Mouse (Mus musculus): ENCODE results near the gene Ercc5.

Ercc5 gene

DNA sequence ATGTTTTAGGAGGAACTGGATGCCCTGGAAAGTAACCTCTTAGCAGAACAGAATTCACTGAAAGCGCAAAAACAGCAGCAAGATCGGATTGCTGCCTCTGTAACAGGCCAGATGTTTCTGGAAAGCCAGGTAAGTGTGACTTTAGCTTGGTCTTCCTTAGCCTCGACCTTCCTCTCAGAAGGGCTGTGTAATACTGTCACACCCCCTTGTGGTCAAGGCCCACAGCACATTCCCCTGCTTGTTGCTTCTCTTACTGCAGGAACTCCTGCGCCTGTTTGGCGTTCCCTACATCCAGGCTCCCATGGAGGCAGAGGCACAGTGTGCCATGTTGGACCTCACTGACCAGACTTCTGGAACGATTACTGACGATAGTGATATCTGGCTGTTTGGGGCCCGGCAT is 26.4 kb downstream of the Ercc5 start:
- no peak for DNase-seq (ENCODE audit: low spot score)

DNA sequence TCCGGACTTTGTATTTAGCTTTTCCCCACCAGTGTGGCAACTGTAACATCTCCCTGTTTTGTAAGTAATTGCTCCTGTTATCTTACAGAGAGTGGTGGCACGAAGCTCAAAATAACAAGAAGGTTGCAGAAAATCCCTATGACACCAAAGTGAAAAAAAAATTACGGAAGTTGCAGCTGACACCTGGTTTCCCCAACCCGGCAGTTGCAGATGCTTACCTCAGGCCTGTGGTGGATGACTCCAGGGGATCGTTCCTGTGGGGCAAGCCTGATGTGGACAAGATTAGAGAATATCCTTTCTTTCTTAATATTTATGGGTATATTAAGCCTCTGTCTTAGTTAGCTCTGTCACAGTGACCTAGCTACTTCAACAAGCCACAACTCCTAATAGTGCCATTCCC is 30.5 kb downstream of the Ercc5 start:
- no peak for DNase-seq (ENCODE audit: low spot score)

- DNase-seq (ENCODE audit: low spot score) = no peak
Measured at GRCm38 (mm10) chr1:44186396-44186795, 38.9 kb downstream of the Ercc5 start.

DNA sequence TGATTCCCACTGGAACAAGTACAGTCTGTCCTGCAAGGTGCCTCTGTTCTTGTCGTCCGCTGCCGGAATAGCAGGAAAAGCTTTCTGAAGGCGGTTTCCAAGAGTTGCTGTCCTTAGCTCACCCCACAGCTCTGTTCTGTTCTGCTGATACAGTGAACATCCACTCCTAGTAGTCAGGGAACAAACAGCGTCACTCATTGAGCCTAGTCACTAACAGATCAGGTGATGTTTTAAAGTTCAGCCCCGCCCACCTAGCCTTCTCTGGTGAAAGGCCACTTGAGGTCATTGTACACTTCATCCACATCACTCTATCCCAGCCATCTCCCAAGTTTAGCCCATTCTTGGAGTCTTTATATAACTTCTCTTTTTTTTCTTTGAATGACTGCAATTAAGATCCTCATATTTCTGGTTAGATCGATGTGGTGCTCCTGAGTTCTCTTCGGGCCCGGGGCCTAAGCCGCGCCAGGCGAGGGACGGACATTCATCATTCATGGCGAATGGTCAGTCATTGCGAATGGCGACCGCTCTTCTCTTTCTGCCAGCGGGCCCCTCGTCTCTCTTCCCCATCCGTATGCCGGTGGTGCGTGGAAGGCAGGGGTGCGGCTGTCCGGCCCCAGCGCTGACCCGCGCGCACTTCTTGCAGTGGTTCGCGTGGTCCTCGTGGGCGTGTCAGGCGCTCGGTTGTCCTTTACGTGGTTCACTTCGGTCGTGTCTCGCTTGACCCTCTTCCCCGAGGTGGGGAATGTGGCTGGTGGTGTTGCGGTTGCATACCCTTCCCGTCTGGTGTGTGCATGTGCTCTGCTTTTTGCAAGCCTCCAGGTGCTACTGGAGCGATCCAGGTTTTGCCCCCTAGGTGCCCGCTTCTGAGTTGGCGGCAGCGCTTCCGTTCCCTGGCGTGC is 51.0 kb downstream of the Ercc5 start:
- peak; percentile 8 for DNase-seq (ENCODE audit: low spot score)

GRCm38 (mm10) chr1:44202876-44203275 is 55.3 kb downstream of the Ercc5 start:
- no peak for DNase-seq (ENCODE audit: low spot score)

DNA sequence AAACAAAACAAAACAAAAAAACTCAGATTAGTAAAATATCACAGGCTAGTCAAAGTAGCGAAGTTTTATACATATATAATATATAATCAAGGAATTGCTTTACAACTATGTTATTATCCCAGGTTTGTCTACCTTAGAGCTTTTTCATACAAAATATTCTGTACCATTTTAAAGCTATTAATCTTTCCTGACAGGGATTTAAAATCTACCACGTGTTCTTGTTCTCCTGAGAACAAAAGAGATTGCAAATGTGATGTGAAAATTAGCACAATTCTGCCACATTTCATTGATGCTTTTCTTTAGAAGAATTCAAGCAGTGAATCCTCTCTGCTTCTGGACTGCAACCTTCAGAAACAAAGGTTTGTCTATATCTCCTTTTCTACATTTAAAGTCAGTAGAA is 66.9 kb downstream of the Ercc5 start:
- DNase-seq (ENCODE audit: low spot score) = no peak

GRCm38 (mm10) chr1:44216352-44217116 is 69.0 kb downstream of the Ercc5 start:
- peak; percentile 47 for DNase-seq (ENCODE audit: low spot score)

GRCm38 (mm10) chr1:44217118-44217517 is 69.6 kb downstream of the Ercc5 start:
- no peak for DNase-seq (ENCODE audit: low spot score)

DNA sequence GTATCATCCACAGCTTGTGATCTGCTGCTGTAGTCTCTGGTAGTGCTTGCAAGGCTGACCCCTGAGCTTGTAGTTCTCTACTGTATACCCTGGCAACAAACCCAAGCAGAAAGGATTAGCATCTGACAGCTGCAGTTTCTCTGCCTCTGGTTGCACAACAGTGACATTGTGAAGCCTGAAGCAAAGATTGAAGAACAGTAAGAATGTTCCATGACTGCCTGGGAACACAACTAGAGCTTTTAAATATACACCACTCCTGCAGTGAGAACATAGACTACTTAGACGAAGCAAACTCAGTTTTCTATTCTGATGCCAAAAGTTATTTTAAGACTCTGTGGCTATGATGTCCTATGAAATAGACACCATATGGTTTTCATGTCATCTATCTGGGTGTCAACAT is 71.3 kb downstream of the Ercc5 start, which contains the start of gene Mettl21e:
Gene Mettl21e, minus strand, starts transcription at position 86 of the 400 bp plus-strand sequence.
- peak; percentile 41 for DNase-seq (ENCODE audit: low spot score)

DNA sequence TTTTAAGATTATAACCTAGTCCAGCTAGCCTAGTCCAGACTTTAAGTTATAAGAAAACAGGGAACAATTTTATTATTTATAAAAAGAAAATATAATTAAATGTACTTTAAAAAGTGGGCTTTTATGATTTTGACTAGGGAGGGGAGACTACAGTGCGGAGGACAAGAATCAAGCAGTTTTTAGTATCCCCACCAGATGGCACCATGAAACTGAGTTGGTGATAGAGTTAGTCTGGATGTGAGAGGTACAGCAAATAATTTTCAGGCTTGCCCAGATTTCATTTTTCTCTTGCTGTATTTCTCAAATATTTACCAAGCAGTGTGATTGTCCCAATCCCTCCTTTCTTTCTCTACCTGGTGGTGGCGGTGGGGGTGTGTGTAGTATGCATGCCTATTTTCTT is 81.5 kb downstream of the Ercc5 start:
- DNase-seq (ENCODE audit: low spot score) = peak; percentile 36

Data from urinary bladder, postnatal 14 days (tissue).